Mouse (Mus musculus) 3134 (cell line): ENCODE measurements around the gene Yap1.
A peak's percentile ranks its signal among the peaks of the same experiment; 100 is the strongest.
"Not testable (repeated sequence)": the region's sequence is repeated elsewhere in the genome, so short reads cannot be mapped to it uniquely, and the experiment has no call there.

Experiments used
- DNase-seq: peaks from one replicate; pipeline ENCODE4 v3.0.0-alpha.2; 2011; ENCODE audit warnings: low spot score; ENCODE audit not compliant: insufficient read length; ENCODE audit errors: extremely low read depth

Gene Yap1

DNA sequence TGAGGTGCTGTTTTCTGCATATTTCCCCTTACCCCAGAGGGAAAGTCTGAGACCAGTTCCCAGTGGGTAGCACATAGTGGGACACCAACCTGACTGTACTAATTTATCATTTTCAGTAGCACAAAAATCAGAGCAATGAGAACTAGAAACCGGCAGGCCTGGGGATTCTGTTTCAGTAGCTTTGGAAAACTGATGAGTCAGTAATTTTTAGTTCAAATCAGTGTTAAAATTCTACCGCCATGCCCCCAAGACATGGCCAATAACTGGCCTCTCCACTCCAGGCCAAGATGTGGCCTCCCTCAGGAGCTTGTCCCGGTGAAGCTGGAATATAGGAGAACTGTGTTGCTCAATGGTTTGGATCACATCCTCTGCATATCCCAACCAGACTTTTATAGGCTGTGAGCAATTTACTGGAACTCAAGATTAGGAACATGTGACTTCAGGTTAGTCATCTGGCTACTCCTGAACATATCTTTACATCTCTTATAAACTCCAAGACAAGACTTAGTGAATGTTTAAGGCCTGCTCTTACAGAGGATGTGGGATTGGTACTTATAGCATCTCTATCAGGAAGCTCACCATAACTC lies 76.1 kb downstream of the Yap1 start:
- no peak for DNase-seq

DNA sequence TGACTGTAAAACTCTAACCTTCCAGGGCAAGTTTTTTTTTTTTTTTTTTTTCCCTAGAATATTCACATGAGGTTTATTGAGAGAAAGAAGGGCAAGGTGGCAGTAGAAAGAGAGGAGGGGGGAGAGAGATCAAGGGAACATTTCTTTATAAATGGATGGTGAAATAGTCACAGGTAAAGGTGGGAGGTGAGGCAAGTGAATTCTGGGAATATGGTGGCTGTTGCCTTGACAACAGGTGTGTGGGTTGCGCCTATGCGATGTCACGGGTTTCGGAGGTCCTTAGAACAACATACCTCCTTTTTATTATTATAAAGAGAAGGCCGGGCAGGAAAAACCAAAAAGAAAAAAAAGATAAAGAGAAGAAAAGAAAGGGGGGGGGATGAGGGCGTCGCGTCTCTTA lies 89.5 kb downstream of the Yap1 start:
- DNase-seq: no peak

- no peak for DNase-seq
Measured at GRCm38 (mm10) chr9:7914487-7914886, 89.9 kb downstream of the Yap1 start.

DNA sequence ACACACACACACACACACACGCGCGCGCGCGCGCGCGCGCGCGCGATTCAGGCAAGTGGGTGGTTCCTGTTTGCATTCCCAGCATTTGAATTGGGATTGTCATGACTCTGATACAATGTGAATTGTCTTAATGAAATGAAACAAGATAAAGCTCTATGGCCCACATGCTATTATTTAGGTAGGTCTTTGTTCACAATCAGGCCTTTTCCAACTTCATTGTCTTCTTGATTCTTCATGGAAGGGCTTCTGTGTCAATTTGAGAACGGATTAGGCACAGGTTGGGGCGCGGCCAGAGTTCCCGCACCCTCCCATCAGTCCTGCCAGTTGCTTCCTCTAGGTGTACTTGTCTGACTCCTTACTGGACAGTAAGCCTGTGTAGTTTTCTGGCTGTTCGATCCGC lies 90.4 kb downstream of the Yap1 start:
- no peak for DNase-seq

- DNase-seq: peak; percentile 23
Measured at GRCm38 (mm10) chr9:7907351-7907985, 96.9 kb downstream of the Yap1 start.

GRCm38 (mm10) chr9:7906564-7906963 lies 97.8 kb downstream of the Yap1 start:
- DNase-seq: no peak

DNA sequence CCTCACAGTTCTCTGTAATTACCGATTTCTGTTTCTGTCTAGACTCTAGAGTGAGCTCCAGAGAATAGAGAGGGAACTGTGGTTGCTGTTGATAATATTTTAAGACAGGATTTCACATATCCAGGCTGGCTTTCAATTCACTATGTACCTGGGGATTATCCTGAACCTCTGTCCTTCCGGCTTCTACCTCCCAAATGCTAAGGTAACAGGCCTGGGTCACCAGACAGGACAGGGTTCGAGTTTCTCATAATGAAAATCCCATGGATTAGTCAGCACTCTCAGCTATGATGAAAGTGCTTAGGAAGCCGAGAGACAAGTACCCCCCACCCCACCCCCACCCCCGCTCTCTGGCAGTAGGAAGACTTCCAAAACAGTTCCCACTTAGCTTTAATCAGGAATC lies 100.6 kb downstream of the Yap1 start:
- DNase-seq: no peak

DNA sequence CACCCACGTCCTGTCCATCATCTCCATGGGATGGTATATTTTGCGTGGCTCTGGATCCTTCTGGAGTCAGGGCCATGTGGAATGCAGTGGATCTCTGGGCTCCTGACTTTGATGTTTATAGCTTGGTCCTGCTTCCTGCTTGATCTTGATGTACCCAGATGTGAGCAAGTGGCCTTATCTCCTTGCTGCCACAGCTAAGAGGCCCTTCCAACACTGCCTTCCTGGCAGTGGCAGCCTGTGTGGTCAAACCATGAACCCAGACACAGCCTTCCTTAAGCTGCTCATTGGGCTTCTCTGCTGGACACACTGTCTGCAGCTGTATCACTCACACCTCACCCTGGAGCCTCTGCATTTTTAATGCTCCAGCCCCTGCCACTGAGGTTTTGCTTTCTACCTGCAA lies 101.1 kb downstream of the Yap1 start:
- no peak for DNase-seq

- DNase-seq: no peak
Measured at GRCm38 (mm10) chr9:7902311-7902710, 102.1 kb downstream of the Yap1 start.

GRCm38 (mm10) chr9:7900965-7901364 lies 103.4 kb downstream of the Yap1 start:
- no peak for DNase-seq

- no peak for DNase-seq
Measured at GRCm38 (mm10) chr9:7897502-7897901, 106.9 kb downstream of the Yap1 start.

GRCm38 (mm10) chr9:7891796-7892195 lies 112.6 kb downstream of the Yap1 start:
- DNase-seq: not testable (repeated sequence)

- no peak for DNase-seq
Measured at GRCm38 (mm10) chr9:7891177-7891576, 113.2 kb downstream of the Yap1 start.

DNA sequence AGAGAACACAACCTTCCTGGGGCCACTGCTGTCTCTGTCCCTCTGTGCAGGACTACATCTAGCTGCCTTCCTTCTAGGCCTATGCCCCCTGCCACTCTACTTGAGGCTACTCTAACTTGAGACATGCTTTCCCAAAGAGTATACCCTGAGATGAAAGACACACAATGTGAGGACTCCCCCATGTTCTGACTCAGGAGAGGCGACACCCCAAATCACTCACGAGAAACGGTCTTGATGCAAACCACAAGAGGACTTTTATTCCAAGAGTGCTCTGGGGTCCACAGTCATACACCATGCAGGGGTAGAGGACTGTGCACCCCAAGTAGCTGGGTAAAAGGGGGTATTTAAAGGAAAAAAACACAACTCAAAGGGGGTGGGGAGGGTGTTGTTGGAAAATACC lies 120.0 kb downstream of the Yap1 start:
- DNase-seq: no peak

DNA sequence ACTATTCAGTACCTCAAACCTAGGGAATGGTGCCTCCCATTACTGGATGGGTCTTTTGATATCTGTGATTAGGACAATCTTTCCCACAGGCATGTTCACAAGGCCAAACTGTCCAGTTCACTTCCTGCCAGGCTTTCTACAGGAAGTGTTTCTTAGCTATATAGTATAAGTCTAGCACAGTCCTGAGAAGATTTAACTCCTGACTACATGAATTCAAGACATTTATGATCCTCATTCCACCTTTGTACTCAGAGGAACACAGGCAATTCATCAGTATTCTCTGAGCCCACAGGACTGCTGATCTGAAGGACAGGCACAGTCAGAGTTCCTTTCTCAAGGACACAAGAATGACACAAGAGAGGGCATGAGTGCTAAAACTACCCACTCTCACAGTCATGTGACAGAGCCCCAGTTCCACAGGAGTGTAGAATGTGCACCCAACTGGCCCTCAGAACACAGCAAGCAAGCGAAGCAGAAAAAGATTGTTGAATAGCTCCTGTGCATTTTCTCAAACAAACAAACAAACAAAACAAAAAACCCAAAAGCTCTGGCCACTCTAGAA lies 122.0 kb downstream of the Yap1 start:
- DNase-seq: no peak
